Mouse (Mus musculus): ENCODE measurements around the gene Tmem17. TPM values are rescaled to one million over a fixed set of nuclear protein-coding genes. Genes with fewer than 3 reads are reported as not detected.

Tmem17 gene
- total RNA-seq, 2 experiments from 2014 or later, result 6.5 to 7.1 TPM

- no peak for DNase-seq (ENCODE audit: low spot score in 2 of 2)
- intact Hi-C loops (cut with DNase I), result no loop called here
Measured at GRCm38 (mm10) chr11:22561329-22561592, 49.4 kb downstream of the Tmem17 start.

GRCm38 (mm10) chr11:22563706-22564105 is 51.8 kb downstream of the Tmem17 start:
- intact Hi-C loops (cut with DNase I), result no loop called here
- no peak for DNase-seq (ENCODE audit: low spot score in 2 of 2)

GRCm38 (mm10) chr11:22564676-22565075 is 52.8 kb downstream of the Tmem17 start:
- intact Hi-C loops (cut with DNase I), result no loop called here

More at GRCm38 (mm10) chr11:22564676-22565075, 52.8 kb downstream of the Tmem17 start:
- no peak for DNase-seq (ENCODE audit: low spot score in 2 of 2)

Other genes with a start within 250 kb of the Tmem17 start
- gene Ehbp1, start 169.8 kb upstream of the Tmem17 start, total RNA-seq (2021), result 10 to 100 TPM; 57.0 to 58.0 TPM